In the genomic region with DNA sequence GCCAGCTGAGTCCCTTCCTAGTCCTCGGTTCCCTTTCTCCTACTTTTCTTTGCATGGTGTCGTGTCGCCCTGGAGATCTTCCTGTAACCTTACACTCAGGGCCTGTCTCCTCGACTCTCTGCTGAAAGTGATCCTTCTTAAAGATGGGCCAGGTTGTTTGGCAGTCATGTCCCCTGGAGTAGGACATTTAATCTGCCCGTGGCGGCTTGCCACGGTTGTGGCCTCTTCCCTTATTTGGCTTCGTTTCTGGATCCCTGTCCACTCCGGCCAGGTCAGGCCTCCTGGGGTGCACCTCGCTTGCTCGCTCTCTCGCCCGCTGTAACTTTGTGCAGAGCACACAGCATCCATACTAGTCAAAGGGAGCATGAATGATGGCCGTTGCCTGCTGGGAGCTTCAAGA, we compare ENCODE assay signal across 16 mouse cellular contexts. TPM values are rescaled to one million over a fixed set of nuclear protein-coding genes. Genes with fewer than 3 reads are reported as not detected.
A peak's percentile ranks its signal among the peaks of the same experiment; 100 is the strongest.
DNase-seq lines count a peak whose midpoint lies in the region; TF ChIP-seq lines count a peak whose summit lies in the region.
"Had no signal": no experiment of that assay in that cellular context is flagged by ENCODE, and none has a peak within 500 bp of the region (broad histone marks: within the 10 kb centered on the region; RNA-seq: fewer than 3 reads in every experiment).

No protein-coding gene starts in this region.

- H3K27ac ChIP-seq in kidney, adult 2 months (ENCODE audit: insufficient read depth, low read depth, low read length) = no peak overlapping the region
- peak overlapping the region; percentile 88 for H3K27ac ChIP-seq in gastrocnemius, adult 2 months
- H3K27ac ChIP-seq: midbrain, embryonic 10.5 days had no signal

- no peaks in the 10 kb centered on the region for H3K27me3 ChIP-seq in kidney, adult 2 months (replicated peaks; ENCODE audit: control insufficient read depth, insufficient read depth, low read length)
- H3K27me3 ChIP-seq: heart, embryonic 12.5 days had no signal

- peak; percentile 37 to 63 for DNase-seq in cerebellum, postnatal 25 days
- no peak for DNase-seq in cerebellum, adult 9-11 months
- peak; percentile 36 for DNase-seq in kidney, adult 2 months
- DNase-seq in kidney, postnatal 14 days = no peak
- DNase-seq in adipocyte (ENCODE audit: low spot score) = peak; percentile 47
- DNase-seq in gastrocnemius, adult 2 months = peak; percentile 93
- no peak for DNase-seq in layer of hippocampus, postnatal 25 days (ENCODE audit: extremely low spot score in 1 of 2, low spot score in 1 of 2)
- DNase-seq in thymus, postnatal 10 days (ENCODE audit: low spot score in 2 of 2) = no peak
- DNase-seq: heart, postnatal 4 days; lung, embryonic 14.5 days; lung, postnatal 4 days; right cerebral cortex, postnatal 4 days; thymus, postnatal 36 days had no signal

- 49% methylated on average over 14 of the region's 14 CpGs for WGBS in kidney, adult 2 months

- no peak for TF ChIP-seq POLR2A in kidney, adult 2 months (IDR thresholded peaks at IDR 0.05; ENCODE audit: low read depth, low read length)

- intact Hi-C loops in gastrocnemius, adult 2 months (cut with DNase I) = loop anchor here (2.0 kb wide), 1 partner anchor 16 kb away; no protein-coding TSS in a partner anchor

- H3K4me3 ChIP-seq in kidney, adult 2 months (ENCODE audit: insufficient read depth, low read depth, low read length) = no peak overlapping the region
- no peak overlapping the region for H3K4me3 ChIP-seq in gastrocnemius, adult 2 months
- H3K4me3 ChIP-seq: erythroblast, embryonic 14.5 days; heart, embryonic 12.5 days; midbrain, embryonic 10.5 days had no signal

- H3K36me3 ChIP-seq in kidney, adult 2 months (ENCODE audit: control insufficient read depth, insufficient read depth, low read length) = no peaks in the 10 kb centered on the region

- no peaks in the 10 kb centered on the region for H3K4me1 ChIP-seq in kidney, adult 2 months (ENCODE audit: control insufficient read depth, insufficient read depth, low read length)
- H3K4me1 ChIP-seq: heart, embryonic 12.5 days; midbrain, embryonic 10.5 days had no signal

- no peak for TF ChIP-seq CTCF in kidney, adult 2 months (conservative IDR thresholded peaks at IDR 0.05; ENCODE audit: insufficient read depth, insufficient read length, low read depth, low read length)
- no peak for TF ChIP-seq CTCF in gastrocnemius, adult 2 months (IDR thresholded peaks at IDR 0.05)

RNA-seq across cellular contexts. Expression of a gene that starts 17.3 kb away (rescaled TPM):
- polyA plus RNA-seq in kidney, adult 2 months (2012; rRNA removed) = 31.1 and 34.8 TPM in 2 replicates
- total RNA-seq in gastrocnemius, adult 2 months (2021) = 10 to 100 TPM; 65.3 to 78.6 TPM
- 10 to 100 TPM; 41.7 to 49.8 TPM for total RNA-seq in layer of hippocampus, postnatal 25 days (2021)

RNA-seq across cellular contexts. Expression of a gene that starts 27.0 kb away (rescaled TPM):
- 33.0 and 54.3 TPM in 2 replicates for polyA plus RNA-seq in kidney, adult 2 months (2012; rRNA removed)
- total RNA-seq in gastrocnemius, adult 2 months (2021) = 10 to 100 TPM; 21.2 to 28.9 TPM
- total RNA-seq in layer of hippocampus, postnatal 25 days (2021) = 10 to 100 TPM; 43.5 to 53.4 TPM

Comparison
In these comparisons a context has a peak if more than half of its experiments do, and no peak if none do; other contexts are left out.
1. DNase-seq: peak in cerebellum, postnatal 25 days (2 of 2), kidney, adult 2 months (single experiment), adipocyte (single experiment) and gastrocnemius, adult 2 months (single experiment); none in cerebellum, adult 9-11 months (single experiment), kidney, postnatal 14 days (single experiment), layer of hippocampus, postnatal 25 days (0 of 2) and thymus, postnatal 10 days (0 of 2).